Mouse (Mus musculus) heart, embryonic 14.5 days (tissue): ENCODE results near the gene Tmem161a. TPM values are rescaled to one million over a fixed set of nuclear protein-coding genes. Genes with fewer than 3 reads are reported as not detected.

ENCODE experiments used
- ATAC-seq: fragments of 200-750 bp; cut with Nextera tagmentation; 2 replicates; pipeline ENCODE4 v1.8.0; 2017; ENCODE audit warnings: low read depth, moderate TSS enrichment; ENCODE audit not compliant: insufficient number of reproducible peaks, insufficient read depth, low FRiP score
- H3K27ac ChIP-seq, 2 experiments: fragments of 200-500 bp in 1 of 2; fragments of 300-500 bp in 1 of 2; sonication (generic) in 1 of 2; replicated peaks in 1 of 2; 2 replicates each; pipeline ENCODE4 v1.5.1; 2012 to 2014; ENCODE audit warnings: low read depth in 2 of 2, low read length in 2 of 2, control low read depth in 1 of 2, mild to moderate bottlenecking in 1 of 2, mixed read lengths in 1 of 2; ENCODE audit not compliant: control insufficient read depth in 1 of 2, insufficient read depth in 1 of 2
- H3K27me3 ChIP-seq: fragments of 300-500 bp; sonication (generic); 2 replicates; pipeline ENCODE4 v1.6.1; 2014; ENCODE audit warnings: mild to moderate bottlenecking, low read length, control low read depth; ENCODE audit not compliant: control insufficient read depth, insufficient read depth
- H3K36me3 ChIP-seq: fragments of 300-500 bp; sonication (generic); 2 replicates; pipeline ENCODE4 v1.6.1; 2014; ENCODE audit warnings: mild to moderate bottlenecking, control low read depth, low read length, mixed read lengths; ENCODE audit not compliant: control insufficient read depth, insufficient read depth
- H3K4me1 ChIP-seq, 2 experiments: fragments of 200-500 bp in 1 of 2; fragments of 300-500 bp in 1 of 2; sonication (generic) in 1 of 2; 2 replicates each; pipeline ENCODE4 v1.6.1; 2012 to 2014; ENCODE audit warnings: low read length in 2 of 2, control low read depth in 1 of 2, mixed read lengths in 1 of 2; ENCODE audit not compliant: control insufficient read depth in 2 of 2, insufficient read depth in 2 of 2
- H3K4me2 ChIP-seq: fragments of 300-500 bp; sonication (generic); 2 replicates; pipeline ENCODE4 v1.6.1; 2014; ENCODE audit warnings: mild to moderate bottlenecking, low read length
- H3K4me3 ChIP-seq, 2 experiments: fragments of 200-500 bp in 1 of 2; fragments of 300-500 bp in 1 of 2; sonication (generic) in 1 of 2; 2 replicates each; pipeline ENCODE4 v1.5.1; 2012 to 2014; ENCODE audit warnings: low read length in 2 of 2, mild to moderate bottlenecking in 2 of 2, control low read depth in 1 of 2, low read depth in 1 of 2, moderate library complexity in 1 of 2; ENCODE audit not compliant: control insufficient read depth in 1 of 2, insufficient read depth in 1 of 2
- H3K9ac ChIP-seq: fragments of 300-500 bp; sonication (generic); 2 replicates; pipeline ENCODE4 v1.6.1; 2014; ENCODE audit warnings: mild to moderate bottlenecking, low read length
- H3K9me3 ChIP-seq: fragments of 300-500 bp; sonication (generic); 2 replicates; pipeline ENCODE4 v1.6.1; 2016; ENCODE audit warnings: low read length, control low read depth; ENCODE audit not compliant: control insufficient read depth
- WGBS: fragments of 180-500 bp; shearing (Covaris S2); extraction: QIAGEN DNeasy Blood & Tissue Kit; methylation state at CpG from one replicate; pipeline ENCODE4 v1.1.7; 2014; 5-methylcytosine and 5-hydroxymethylcytosine counted together
- polyA plus RNA-seq: library from polyadenylated mRNA; unstranded; fragments of >200 nt; fragmentation: Nextera tagmentation; extraction: Ambion mirVana; gene quantifications from 2 replicates; pipeline ENCODE4 v1.2.1, GENCODE M21; 2014

The Tmem161a gene
- polyA plus RNA-seq, 1 experiment from 2014 or later: 77.4 TPM

DNA sequence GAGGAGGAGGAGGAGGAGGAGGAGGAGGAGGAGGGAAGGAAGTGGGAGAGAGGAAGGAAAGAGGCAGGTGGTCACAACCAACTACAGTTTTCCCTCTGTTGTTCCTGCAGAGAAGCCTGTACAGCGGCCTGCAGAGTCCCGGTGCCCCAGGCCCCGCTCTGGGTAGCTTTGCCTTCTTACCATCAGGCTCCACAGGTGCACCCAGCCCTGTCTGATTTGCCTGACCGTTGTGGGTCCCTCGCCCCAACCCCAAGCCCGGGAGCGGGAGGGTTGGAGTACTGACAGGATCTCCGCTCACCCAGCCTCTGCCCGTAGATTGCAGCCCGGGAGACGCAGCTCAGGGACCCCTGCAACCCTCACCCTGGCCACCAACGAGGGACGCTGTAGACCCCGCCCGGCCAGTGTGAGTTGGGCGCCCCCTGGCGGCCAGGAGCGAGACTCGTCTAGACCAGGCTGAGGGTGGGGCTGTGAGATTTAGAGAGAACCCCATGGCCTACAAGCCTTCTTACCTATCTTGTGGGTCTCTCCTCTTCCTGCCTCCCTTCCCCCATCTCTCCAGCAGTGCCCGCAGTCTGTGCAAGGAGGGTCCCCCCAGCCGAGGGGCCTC lies 5.5 kb upstream of the Tmem161a start:
- 0 out of 2 replicates have a peak, but pooled peaks have one; percentile 41 for ATAC-seq
- peak overlapping the region; percentile 15 to 19; a peak in 1 of 4 replicates for H3K4me3 ChIP-seq
- 4% methylated on average over 21 of the region's 21 CpGs for WGBS

DNA sequence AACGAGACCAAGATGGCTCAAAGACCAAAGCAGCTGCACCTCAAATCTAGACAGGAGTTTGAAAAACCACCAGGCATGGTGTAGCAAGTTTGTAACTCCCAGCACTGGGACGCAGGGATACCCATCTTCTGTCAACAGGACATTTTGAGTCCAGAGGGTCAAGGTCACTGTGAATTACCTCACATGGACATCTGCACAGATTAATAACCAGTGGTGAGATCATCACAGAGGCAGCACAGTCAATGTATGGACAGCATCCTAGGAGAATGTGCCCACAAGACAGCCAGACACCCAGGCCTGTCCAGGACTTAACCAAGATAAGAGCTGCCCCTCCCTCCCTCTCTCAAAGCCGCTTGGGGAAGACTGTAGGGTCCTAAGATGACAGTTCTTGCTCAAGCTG lies 2.0 kb upstream of the Tmem161a start:
- ATAC-seq: no peak

More for the DNA sequence above, 5.5 kb upstream of the Tmem161a start:
- Histone ChIP-seq H3K27ac (no peak overlapping the region), H3K27me3 (peaks cover 27% of the 10 kb centered on the region), H3K4me2 (peak overlapping the region; percentile 58), H3K9me3 (no peaks in the 10 kb centered on the region), H3K36me3 (no peaks in the 10 kb centered on the region), H3K4me1 (peaks cover 0 to 1% of the 10 kb centered on the region in 2 experiments; a peak in 1 of 4 replicates), H3K9ac (peak overlapping the region; percentile 28; the same call in 1 of the 2 replicates)

DNA sequence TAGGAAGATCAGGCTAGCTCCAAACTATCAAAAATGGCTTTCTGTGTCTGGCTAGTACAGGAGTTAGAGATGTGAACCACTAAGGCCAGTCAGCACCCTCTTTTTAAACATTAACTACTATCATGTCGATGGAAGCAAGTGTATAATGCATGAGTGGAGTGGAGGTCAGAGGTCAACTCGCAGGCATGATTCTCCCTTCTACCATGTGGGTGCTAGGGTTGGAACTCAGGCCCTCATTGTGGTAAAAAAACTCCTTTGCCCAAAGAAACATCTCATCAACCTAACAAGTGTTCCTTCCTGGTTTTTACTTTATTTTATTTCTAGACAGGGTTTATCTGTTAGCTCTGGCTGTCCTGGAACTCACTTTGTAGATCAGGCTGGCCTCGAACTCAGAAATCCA lies 1.4 kb upstream of the Tmem161a start:
- peaks cover 8% of the 10 kb centered on the region for H3K27me3 ChIP-seq
- no peaks in the 10 kb centered on the region for H3K9me3 ChIP-seq
- WGBS: 74% methylated on average over 3 of the region's 3 CpGs
- no peak overlapping the region for H3K9ac ChIP-seq
- H3K4me3 ChIP-seq: no peak overlapping the region
- no peak for ATAC-seq
- no peak overlapping the region for H3K4me2 ChIP-seq
- no peak overlapping the region for H3K27ac ChIP-seq
- H3K4me1 ChIP-seq: peaks cover 10 to 24% of the 10 kb centered on the region in 2 experiments
- peaks cover 6% of the 10 kb centered on the region for H3K36me3 ChIP-seq

More for the DNA sequence above, 2.0 kb upstream of the Tmem161a start:
- Histone ChIP-seq H3K36me3 (peaks cover 6% of the 10 kb centered on the region), H3K9me3 (no peaks in the 10 kb centered on the region), H3K4me2 (no peak overlapping the region), H3K27me3 (peaks cover 15% of the 10 kb centered on the region), H3K9ac (no peak overlapping the region), H3K4me1 (peaks cover 10 to 24% of the 10 kb centered on the region in 2 experiments), H3K27ac (no peak overlapping the region), H3K4me3 (no peak overlapping the region)
- WGBS: 59% methylated on average over 3 of the region's 3 CpGs

- no peak for ATAC-seq
- Histone ChIP-seq H3K36me3 (peaks cover 6% of the 10 kb centered on the region), H3K27me3 (peaks cover 3% of the 10 kb centered on the region; the same call in 1 of the 2 replicates), H3K4me2 (peak overlapping the region; percentile 65), H3K9ac (no peak overlapping the region), H3K4me1 (peaks cover 10 to 24% of the 10 kb centered on the region in 2 experiments), H3K9me3 (no peaks in the 10 kb centered on the region), H3K27ac (no peak overlapping the region), H3K4me3 (no peak overlapping the region)
- WGBS: 85% methylated on average over 7 of the region's 7 CpGs
Observed at GRCm38 (mm10) chr8:70171240-70171639, 916 bp upstream of the Tmem161a start.

DNA sequence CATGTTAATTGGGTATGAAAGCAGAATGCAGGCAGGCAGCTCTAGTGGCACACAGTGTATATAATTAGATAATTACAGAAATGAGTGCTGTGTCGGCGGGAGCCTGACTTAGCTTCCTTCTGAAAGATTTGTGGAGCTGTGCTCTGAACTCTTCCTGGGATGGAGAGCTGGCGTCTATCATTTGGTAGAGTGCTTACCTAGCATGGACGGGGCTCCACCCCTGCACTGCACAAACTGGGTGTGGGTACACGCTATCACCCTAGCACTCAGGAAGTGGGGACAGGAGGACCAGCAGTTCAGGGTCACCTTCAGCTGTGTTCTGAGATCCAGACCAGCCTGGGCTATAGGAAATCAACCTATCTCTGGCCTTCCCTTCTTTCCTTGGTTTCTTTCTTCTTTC lies 1.2 kb downstream of the Tmem161a start:
- 72% methylated on average over 5 of the region's 5 CpGs for WGBS
- no peak overlapping the region for H3K4me3 ChIP-seq
- peaks cover 10 to 24% of the 10 kb centered on the region in 2 experiments for H3K4me1 ChIP-seq
- H3K4me2 ChIP-seq: peak overlapping the region; percentile 65
- H3K27me3 ChIP-seq: no peaks in the 10 kb centered on the region
- H3K36me3 ChIP-seq: peaks cover 25% of the 10 kb centered on the region
- no peak for ATAC-seq
- H3K27ac ChIP-seq: peak overlapping the region in 1 of 2 experiments; percentile 77; a peak in 1 of 4 replicates
- no peak overlapping the region for H3K9ac ChIP-seq
- no peaks in the 10 kb centered on the region for H3K9me3 ChIP-seq

- peak; percentile 48; the same call in 1 of the 2 replicates for ATAC-seq
- 42% methylated on average over 7 of the region's 7 CpGs for WGBS
- Histone ChIP-seq H3K4me2 (peak overlapping the region; percentile 61), H3K27me3 (no peaks in the 10 kb centered on the region), H3K9me3 (no peaks in the 10 kb centered on the region), H3K9ac (peak overlapping the region; percentile 59), H3K4me3 (peak overlapping the region; percentile 21 to 31), H3K4me1 (peaks cover 10 to 24% of the 10 kb centered on the region in 2 experiments), H3K27ac (peak overlapping the region; percentile 60 to 77), H3K36me3 (peaks cover 32% of the 10 kb centered on the region)
Observed at GRCm38 (mm10) chr8:70174079-70174478, 1.9 kb downstream of the Tmem161a start.

DNA sequence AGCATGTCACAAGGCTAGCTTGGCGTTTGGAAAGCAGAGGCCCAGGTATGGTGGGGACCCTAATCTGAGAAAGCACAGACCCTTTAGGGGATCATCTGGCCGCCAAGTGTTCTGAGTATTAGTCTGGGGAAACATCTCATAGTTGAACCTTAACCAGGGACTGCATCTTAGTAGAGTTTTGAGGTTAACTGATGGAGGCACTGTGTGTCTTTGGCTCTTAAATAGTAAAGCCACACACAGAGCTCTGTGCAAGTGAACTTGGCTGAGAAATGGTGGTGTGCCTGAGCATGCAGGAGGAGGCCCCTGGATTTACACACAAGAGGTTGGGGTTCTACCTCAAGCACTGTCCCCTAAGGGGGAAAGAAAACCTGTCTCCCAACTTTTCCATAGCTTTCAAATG lies 6.1 kb downstream of the Tmem161a start:
- Histone ChIP-seq H3K4me2 (no peak overlapping the region), H3K27ac (no peak overlapping the region), H3K4me1 (peaks cover 10 to 17% of the 10 kb centered on the region in 2 experiments), H3K9ac (no peak overlapping the region), H3K36me3 (peaks cover 67% of the 10 kb centered on the region), H3K27me3 (no peaks in the 10 kb centered on the region), H3K9me3 (no peaks in the 10 kb centered on the region), H3K4me3 (no peak overlapping the region)
- WGBS: 86% methylated on average over 2 of the region's 2 CpGs
- no peak for ATAC-seq
